In the genomic region with DNA sequence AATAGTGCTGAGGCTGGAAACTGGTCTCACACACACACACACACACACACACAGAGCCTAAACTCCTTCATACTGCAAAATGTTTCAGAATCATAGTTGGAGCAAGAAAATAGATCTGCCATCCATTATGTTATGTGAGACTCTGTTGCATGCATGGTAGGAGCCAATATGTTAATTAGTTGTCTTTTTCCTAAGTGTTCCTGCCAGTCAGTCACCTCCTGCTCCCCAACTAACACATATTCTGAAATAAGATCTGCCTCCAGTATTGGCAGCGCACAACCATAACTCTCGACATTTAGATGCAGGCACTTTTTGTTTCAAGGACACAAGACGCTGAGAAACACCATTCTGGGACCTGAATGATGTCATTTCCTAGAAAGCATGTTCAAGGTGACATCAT, we compare ENCODE assay signal across 26 mouse cellular contexts.
"Had no signal": no experiment of that assay in that cellular context is flagged by ENCODE, and none has a peak within 500 bp of the region (broad histone marks: within the 10 kb centered on the region; RNA-seq: fewer than 3 reads in every experiment).

No protein-coding gene starts in this region.

- H3K27ac ChIP-seq: heart, adult 2 months; heart, embryonic 13.5 days; heart, embryonic 15.5 days; hindbrain, embryonic 13.5 days; hindbrain, embryonic 15.5 days; hindbrain, postnatal 0 days; kidney, embryonic 15.5 days; kidney, postnatal 0 days; limb, embryonic 13.5 days; limb, embryonic 15.5 days; liver, embryonic 12.5 days; liver, embryonic 14.5 days had no signal

- H3K36me3 ChIP-seq: heart, embryonic 13.5 days; heart, embryonic 15.5 days; hindbrain, embryonic 13.5 days; hindbrain, embryonic 15.5 days; kidney, embryonic 15.5 days; limb, embryonic 13.5 days; limb, embryonic 15.5 days; liver, embryonic 12.5 days had no signal

- DNase-seq: gastrocnemius, postnatal 14 days; gastrocnemius, postnatal 36 days; heart, adult 2 months; heart, postnatal 14 days; heart, postnatal 36 days; kidney, adult 11 months; kidney, adult 2 months; kidney, adult 9 months; kidney, postnatal 14 days; kidney, postnatal 36 days; layer of hippocampus, adult 9-11 months; layer of hippocampus, postnatal 36 days; left cerebral cortex, postnatal 4 days had no signal

- H3K9me3 ChIP-seq: heart, embryonic 13.5 days; heart, embryonic 15.5 days; hindbrain, embryonic 13.5 days; hindbrain, embryonic 15.5 days; kidney, embryonic 15.5 days; limb, embryonic 13.5 days; limb, embryonic 15.5 days; liver, embryonic 12.5 days had no signal

- H3K27me3 ChIP-seq: heart, embryonic 13.5 days; heart, embryonic 15.5 days; hindbrain, embryonic 13.5 days; hindbrain, embryonic 15.5 days; kidney, embryonic 15.5 days; limb, embryonic 13.5 days; limb, embryonic 15.5 days; liver, embryonic 12.5 days had no signal

- ATAC-seq: hindbrain, postnatal 0 days; intestine, embryonic 16.5 days; liver, embryonic 12.5 days had no signal

- H3K9ac ChIP-seq: heart, embryonic 13.5 days; heart, embryonic 15.5 days; hindbrain, embryonic 13.5 days; hindbrain, embryonic 15.5 days; kidney, embryonic 15.5 days; limb, embryonic 13.5 days; limb, embryonic 15.5 days; liver, embryonic 12.5 days; liver, embryonic 14.5 days had no signal

- H3K4me3 ChIP-seq: heart, adult 2 months; heart, embryonic 13.5 days; heart, embryonic 15.5 days; hindbrain, embryonic 13.5 days; hindbrain, embryonic 15.5 days; kidney, embryonic 15.5 days; limb, embryonic 13.5 days; limb, embryonic 15.5 days; liver, embryonic 12.5 days had no signal

- H3K4me2 ChIP-seq: heart, embryonic 11.5 days; heart, embryonic 13.5 days; heart, embryonic 15.5 days; hindbrain, embryonic 13.5 days; hindbrain, embryonic 15.5 days; kidney, embryonic 15.5 days; limb, embryonic 13.5 days; limb, embryonic 15.5 days; liver, embryonic 12.5 days had no signal

- H3K4me1 ChIP-seq: heart, embryonic 13.5 days; heart, embryonic 15.5 days; hindbrain, embryonic 13.5 days; hindbrain, embryonic 15.5 days; kidney, embryonic 15.5 days; limb, embryonic 15.5 days; liver, embryonic 12.5 days had no signal
